Mouse (Mus musculus) neural tube, embryonic 14.5 days (tissue): ENCODE data around the gene Irak1bp1. TPM values are rescaled to one million over a fixed set of nuclear protein-coding genes. Genes with fewer than 3 reads are reported as not detected.

Source experiments
- ATAC-seq: fragments of 200-750 bp; cut with Nextera tagmentation; 2 replicates; pipeline ENCODE4 v1.8.0; 2017; ENCODE audit warnings: low read depth, mild to moderate bottlenecking, moderate TSS enrichment, moderate library complexity
- H3K27ac ChIP-seq: fragments of 300-500 bp; sonication (generic); 2 replicates; pipeline ENCODE4 v1.5.1; 2014; ENCODE audit warnings: low read depth, mild to moderate bottlenecking, control low read depth, low read length, moderate library complexity, mixed read lengths
- H3K27me3 ChIP-seq: fragments of 300-500 bp; sonication (generic); 2 replicates; pipeline ENCODE4 v1.6.1; 2014; ENCODE audit warnings: low read length; ENCODE audit not compliant: control insufficient read depth, insufficient read depth
- H3K36me3 ChIP-seq: fragments of 300-500 bp; sonication (generic); 2 replicates; pipeline ENCODE4 v1.6.1; 2014; ENCODE audit warnings: low read length, mixed read lengths; ENCODE audit not compliant: control insufficient read depth, insufficient read depth
- H3K4me1 ChIP-seq: fragments of 300-500 bp; sonication (generic); 2 replicates; pipeline ENCODE4 v1.6.1; 2014; ENCODE audit warnings: low read length; ENCODE audit not compliant: control insufficient read depth, insufficient read depth
- H3K4me2 ChIP-seq: fragments of 300-500 bp; sonication (generic); 2 replicates; pipeline ENCODE4 v1.6.1; 2014; ENCODE audit warnings: mild to moderate bottlenecking, low read depth, low read length, control low read depth
- H3K4me3 ChIP-seq: fragments of 300-500 bp; sonication (generic); 2 replicates; pipeline ENCODE4 v1.5.1; 2014; ENCODE audit warnings: low read depth, low read length, control low read depth, mixed read lengths
- H3K9ac ChIP-seq: fragments of 300-500 bp; sonication (generic); replicated peaks from 2 replicates; pipeline ENCODE4 v1.6.1; 2014; ENCODE audit warnings: low read depth, mild to moderate bottlenecking, control low read depth, low read length, mixed read lengths
- H3K9me3 ChIP-seq: fragments of 300-500 bp; sonication (generic); 2 replicates; pipeline ENCODE4 v1.6.1; 2016; ENCODE audit warnings: low read length; ENCODE audit not compliant: control insufficient read depth
- WGBS: fragments of 180-500 bp; shearing (Covaris S2); extraction: QIAGEN DNeasy Blood & Tissue Kit; methylation state at CpG from one replicate; pipeline ENCODE4 v1.1.7; 2014; 5-methylcytosine and 5-hydroxymethylcytosine counted together
- polyA plus RNA-seq: library from polyadenylated mRNA; unstranded; fragments of >200 nt; fragmentation: Nextera tagmentation; extraction: Ambion mirVana; gene quantifications from 2 replicates; pipeline ENCODE4 v1.2.1, GENCODE M21; 2014

The Irak1bp1 gene
- polyA plus RNA-seq, 1 experiment from 2014 or later, result 43.7 TPM

DNA sequence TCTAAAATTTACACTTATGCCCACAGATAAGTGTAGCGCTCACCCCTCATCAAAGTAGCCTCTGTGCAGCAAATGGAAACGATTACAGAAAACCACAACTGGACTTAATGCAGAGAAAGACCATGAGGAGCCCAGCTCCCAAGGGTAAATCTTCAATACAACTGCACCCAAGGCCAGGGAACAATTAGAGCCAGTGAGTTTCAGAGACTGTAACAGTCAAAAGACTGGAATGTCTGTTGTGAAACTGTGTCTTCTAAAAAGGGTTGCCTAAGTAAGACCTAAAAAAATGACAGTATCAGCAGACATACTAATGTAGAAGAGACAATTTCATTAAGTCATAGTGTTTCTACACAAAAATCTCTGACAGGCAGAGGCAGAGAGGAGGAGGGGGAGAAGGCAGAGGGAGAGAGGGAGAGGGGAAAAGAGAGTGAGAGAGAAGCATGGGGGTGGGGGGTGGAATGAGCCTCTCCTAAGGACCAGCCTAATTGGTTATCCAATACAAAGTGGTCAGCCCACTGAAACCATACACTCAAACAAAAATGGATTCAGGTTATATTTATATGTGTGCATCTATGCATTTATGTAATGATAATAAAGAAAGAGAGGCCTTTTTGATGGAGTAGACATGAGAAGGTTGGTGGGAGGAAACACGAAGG, 32.6 kb downstream of the Irak1bp1 start:
- Histone ChIP-seq H3K27me3 (no peaks in the 10 kb centered on the region), H3K4me2 (no peak overlapping the region), H3K9me3 (no peaks in the 10 kb centered on the region), H3K4me3 (no peak overlapping the region), H3K4me1 (no peaks in the 10 kb centered on the region), H3K27ac (no peak overlapping the region), H3K9ac (no peak overlapping the region), H3K36me3 (no peaks in the 10 kb centered on the region)
- no peak for ATAC-seq
- WGBS, result 95% methylated on average over 3 of the region's 3 CpGs

DNA sequence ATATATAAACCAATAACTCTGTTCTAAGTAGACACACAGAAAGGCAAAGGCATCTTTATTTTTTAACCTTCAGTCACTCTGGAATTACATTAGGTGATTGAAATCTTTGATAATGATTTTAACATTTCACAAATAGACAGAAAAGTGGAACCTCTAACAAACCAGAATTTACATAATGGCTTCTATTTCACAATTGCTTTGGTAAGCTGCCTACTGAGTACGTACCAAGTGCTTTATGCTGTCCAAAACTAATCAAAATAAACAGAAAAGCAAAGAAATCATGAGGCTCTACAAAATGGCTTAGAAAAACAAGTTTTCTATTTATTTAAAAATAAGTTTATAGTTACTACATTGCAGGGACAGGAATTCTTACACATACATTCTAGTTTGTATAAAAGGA, 36.8 kb downstream of the Irak1bp1 start:
- no peaks in the 10 kb centered on the region for H3K4me1 ChIP-seq
- 76% methylated on average over 1 of the region's 1 CpGs for WGBS

GRCm38 (mm10) chr9:82867698-82868097, 38.4 kb downstream of the Irak1bp1 start:
- no peak overlapping the region for H3K9ac ChIP-seq
- H3K4me1 ChIP-seq, result no peaks in the 10 kb centered on the region
- no peaks in the 10 kb centered on the region for H3K27me3 ChIP-seq
- no peak for ATAC-seq
- 77% methylated on average over 3 of the region's 3 CpGs for WGBS
- H3K27ac ChIP-seq, result no peak overlapping the region
- H3K36me3 ChIP-seq, result peaks cover 14% of the 10 kb centered on the region; the same call in 1 of the 2 replicates
- no peaks in the 10 kb centered on the region for H3K9me3 ChIP-seq
- no peak overlapping the region for H3K4me2 ChIP-seq
- H3K4me3 ChIP-seq, result no peak overlapping the region

More for the DNA sequence above, 36.8 kb downstream of the Irak1bp1 start:
- no peak overlapping the region for H3K27ac ChIP-seq
- no peaks in the 10 kb centered on the region for H3K27me3 ChIP-seq
- no peak overlapping the region for H3K4me3 ChIP-seq
- ATAC-seq, result no peak
- H3K9me3 ChIP-seq, result no peaks in the 10 kb centered on the region
- H3K9ac ChIP-seq, result no peak overlapping the region
- no peak overlapping the region for H3K4me2 ChIP-seq
- H3K36me3 ChIP-seq, result peaks cover 8% of the 10 kb centered on the region; the same call in 1 of the 2 replicates

DNA sequence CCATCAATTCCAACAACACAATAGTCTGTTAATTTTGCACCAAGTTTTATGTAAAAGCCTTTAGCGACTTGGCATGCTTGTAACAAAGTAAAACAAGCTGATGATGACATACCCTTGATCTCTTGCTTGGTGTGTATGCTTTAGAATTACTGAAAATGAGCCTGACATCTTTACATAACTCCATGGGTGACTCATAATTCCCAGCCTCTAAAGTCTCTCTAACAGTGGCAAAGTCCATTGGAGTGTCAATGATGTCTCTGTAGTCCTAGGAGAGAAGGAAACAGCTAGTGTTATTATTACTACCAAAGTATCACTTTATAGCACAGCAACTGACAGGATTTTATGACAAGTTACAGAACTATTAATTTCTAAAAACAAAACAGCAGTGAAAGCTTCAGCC, 47.7 kb downstream of the Irak1bp1 start:
- H3K4me3 ChIP-seq, result no peak overlapping the region
- no peaks in the 10 kb centered on the region for H3K27me3 ChIP-seq
- peaks cover 51% of the 10 kb centered on the region for H3K36me3 ChIP-seq
- no peak overlapping the region for H3K4me2 ChIP-seq
- no peak for ATAC-seq
- H3K4me1 ChIP-seq, result no peaks in the 10 kb centered on the region
- no peaks in the 10 kb centered on the region for H3K9me3 ChIP-seq
- no peak overlapping the region for H3K9ac ChIP-seq
- whole genome bisulfite sequencing, result 90% methylated on average over 1 of the region's 1 CpGs
- H3K27ac ChIP-seq, result no peak overlapping the region

- no peak for ATAC-seq
- no peaks in the 10 kb centered on the region for H3K9me3 ChIP-seq
- no peak overlapping the region for H3K27ac ChIP-seq
- H3K4me2 ChIP-seq, result no peak overlapping the region
- peaks cover 50% of the 10 kb centered on the region for H3K36me3 ChIP-seq
- no peak overlapping the region for H3K9ac ChIP-seq
- no peak overlapping the region for H3K4me3 ChIP-seq
- H3K4me1 ChIP-seq, result no peaks in the 10 kb centered on the region
- H3K27me3 ChIP-seq, result no peaks in the 10 kb centered on the region
Observed at GRCm38 (mm10) chr9:82884177-82884576, 54.8 kb downstream of the Irak1bp1 start.

DNA sequence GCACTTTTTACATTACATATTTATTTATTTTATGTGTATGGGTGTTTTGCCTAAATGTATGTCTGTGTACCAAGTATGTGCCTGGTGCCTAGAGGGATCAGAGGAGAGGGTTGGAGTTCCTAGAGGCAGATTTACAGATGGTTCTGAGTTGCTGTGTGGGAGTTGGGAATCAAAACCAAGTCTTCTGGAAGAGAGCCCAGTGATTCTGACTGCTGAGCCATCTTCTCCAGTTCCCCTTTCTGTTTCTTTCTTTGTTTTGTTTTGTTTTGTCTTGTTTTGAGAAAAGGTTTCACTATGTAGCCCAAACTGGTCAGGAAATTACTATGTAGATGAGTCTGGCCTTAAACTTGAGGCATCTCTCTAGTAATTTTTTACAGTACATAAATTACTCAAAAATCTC, 59.3 kb downstream of the Irak1bp1 start:
- ATAC-seq, result no peak
- Histone ChIP-seq H3K4me2 (no peak overlapping the region), H3K4me1 (no peaks in the 10 kb centered on the region), H3K4me3 (no peak overlapping the region), H3K27ac (no peak overlapping the region), H3K27me3 (no peaks in the 10 kb centered on the region), H3K9me3 (no peaks in the 10 kb centered on the region), H3K36me3 (peaks cover 35% of the 10 kb centered on the region), H3K9ac (no peak overlapping the region)

Other genes starting within 250 kb of the Irak1bp1 start
- gene Phip, start 146.0 kb downstream of the Irak1bp1 start, polyA plus RNA-seq, result 85.3 and 108 TPM in 2 replicates